Mouse (Mus musculus): ENCODE results near the gene Fkbp15.
"Not testable (repeated sequence)": the region's sequence is repeated elsewhere in the genome, so short reads cannot be mapped to it uniquely, and the experiment has no call there.

Gene Fkbp15

GRCm38 (mm10) chr4:62277222-62277621, 83.1 kb downstream of the Fkbp15 start:
- DNase-seq: no peak

DNA sequence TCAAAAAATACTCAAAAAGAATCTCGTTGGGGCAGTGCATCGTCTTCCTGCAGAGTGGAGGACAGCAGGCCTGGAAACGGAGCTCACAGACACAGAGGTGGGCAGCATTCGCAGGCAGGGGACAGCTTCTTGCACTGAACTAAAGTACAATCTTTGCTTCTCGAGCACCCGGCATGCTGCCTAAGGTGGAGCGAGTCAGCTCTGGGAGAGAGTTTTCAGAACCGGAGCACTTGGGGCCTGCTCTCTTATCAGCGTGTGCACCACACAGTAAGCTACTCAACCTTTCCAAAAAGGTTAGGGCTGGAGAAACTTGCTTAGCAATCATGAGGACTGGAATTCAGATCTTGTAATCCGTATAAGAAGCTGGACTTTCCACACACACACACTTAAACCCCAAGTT, 83.7 kb downstream of the Fkbp15 start:
- DNase-seq: no peak

DNA sequence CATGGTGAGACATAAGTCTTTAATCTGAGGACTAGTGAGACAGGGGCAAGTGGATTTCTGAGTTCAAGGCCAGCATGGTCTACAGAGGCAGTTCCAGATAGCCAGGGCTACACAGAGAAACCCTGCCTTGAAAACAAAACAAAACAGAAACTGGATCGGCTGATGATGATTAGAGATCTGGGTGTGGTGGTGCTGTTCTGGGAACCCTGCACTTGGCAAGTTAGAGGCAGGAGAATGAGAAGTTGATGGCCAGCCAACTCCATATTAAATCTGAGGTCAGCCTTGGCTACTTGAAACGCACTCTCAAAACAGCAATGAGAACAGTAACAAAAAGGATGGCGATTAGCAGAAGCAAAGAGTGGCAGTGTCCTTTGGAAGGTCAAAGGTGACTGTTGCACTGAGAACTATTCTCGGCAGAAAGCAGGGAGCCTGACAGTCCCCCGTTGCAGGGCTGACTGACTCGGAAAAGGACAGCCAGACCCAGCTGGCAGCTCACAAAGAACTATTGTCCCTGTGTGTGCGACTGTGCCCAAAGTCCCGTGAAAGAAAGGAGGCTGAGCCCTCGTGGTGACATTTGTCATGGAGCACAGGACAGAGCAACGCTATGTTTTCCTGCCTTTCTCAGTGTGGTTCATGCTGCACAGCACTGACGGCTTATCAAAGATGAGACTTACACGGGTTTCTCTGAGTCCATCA, 85.4 kb downstream of the Fkbp15 start:
- DNase-seq: no peak

DNA sequence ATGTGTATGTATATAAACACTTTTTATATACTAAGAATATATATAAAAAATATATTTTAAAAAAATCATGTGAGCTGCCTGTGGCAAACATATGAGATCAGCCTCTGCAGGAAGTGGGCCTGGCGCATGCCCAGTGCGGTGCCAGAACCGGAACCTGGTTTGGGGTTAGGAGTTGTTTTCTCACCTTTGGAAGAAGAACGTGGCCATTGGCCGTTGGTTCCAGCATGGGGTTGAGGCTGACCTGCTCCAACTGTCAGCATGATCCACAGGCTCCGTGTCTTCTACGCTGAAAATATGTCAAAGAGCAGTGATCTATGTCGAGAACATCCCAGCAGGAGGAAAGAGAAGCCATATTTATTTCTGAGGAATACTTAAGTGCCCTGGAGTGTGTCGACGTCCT, 86.4 kb downstream of the Fkbp15 start:
- DNase-seq: no peak

DNA sequence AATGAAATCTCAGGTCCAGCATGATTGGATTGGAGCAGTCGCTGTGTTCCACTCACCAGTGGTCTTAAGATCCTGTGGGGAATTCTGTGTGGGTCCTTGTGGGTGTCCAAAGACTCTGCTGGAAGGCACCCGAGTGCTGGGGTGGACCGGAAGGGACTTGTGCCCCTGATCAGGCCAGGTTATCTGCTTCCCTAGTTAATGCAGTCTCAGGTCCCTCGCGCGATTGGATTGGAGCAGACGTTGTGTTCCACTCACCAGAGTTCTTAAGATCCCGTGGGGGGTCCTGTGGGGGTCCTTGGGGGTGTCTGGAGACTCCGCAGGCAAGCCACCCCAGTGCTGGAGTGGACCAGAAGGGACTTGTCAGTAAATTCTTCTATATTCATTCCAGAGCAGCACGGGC, 87.7 kb downstream of the Fkbp15 start:
- no peak for DNase-seq

- DNase-seq: no peak
Observed at GRCm38 (mm10) chr4:62267101-62267500, 93.2 kb downstream of the Fkbp15 start.

DNA sequence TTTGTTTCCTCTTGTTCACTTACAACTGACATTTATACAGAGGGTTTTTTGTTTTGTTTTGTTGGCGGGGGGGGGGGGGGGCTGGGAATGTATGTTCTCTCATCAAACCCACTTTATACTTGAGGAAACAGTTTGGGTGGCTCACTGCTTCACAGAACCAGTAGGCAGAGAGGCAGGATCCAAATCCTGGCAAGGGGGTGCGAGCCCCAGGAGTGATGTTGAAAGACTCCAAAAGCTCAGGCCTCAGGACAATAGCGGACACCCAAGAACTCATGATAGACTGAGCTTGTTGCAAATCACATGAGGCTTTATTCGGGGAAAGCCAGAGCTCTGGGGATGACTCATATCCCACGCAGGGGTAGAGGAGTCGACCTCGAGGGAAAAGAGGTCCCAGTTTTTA, 94.3 kb downstream of the Fkbp15 start:
- DNase-seq: not testable (repeated sequence)

- no peak for DNase-seq
Observed at GRCm38 (mm10) chr4:62265154-62265836, 95.1 kb downstream of the Fkbp15 start.

- no peak for DNase-seq
Observed at GRCm38 (mm10) chr4:62263133-62263844, 97.1 kb downstream of the Fkbp15 start.

DNA sequence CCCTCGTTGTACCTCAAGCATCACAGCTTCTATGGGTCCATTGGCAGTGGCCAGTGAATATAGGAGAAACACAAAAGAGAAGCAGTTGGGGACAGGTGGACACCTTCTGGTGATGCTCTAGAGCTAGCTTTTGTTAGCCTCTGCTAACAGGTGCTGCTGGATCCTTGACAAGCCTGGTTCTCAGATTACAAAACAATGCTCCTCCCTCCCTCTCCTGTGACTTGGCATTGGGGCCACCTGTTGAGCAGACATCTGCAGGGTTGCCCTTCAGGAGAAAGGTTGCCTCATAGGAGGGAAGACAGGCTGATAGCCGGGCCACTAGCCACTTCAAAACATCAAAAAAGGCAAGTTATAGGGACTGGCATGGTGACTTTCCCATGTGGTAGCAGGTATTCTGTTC, 98.1 kb downstream of the Fkbp15 start, which contains the start of gene Slc31a2:
TSS of gene Slc31a2 (plus strand) at position 287 of the 400 bp plus-strand sequence.
- no peak for DNase-seq

- DNase-seq: no peak
Observed at GRCm38 (mm10) chr4:62256931-62257330, 103.4 kb downstream of the Fkbp15 start.

DNA sequence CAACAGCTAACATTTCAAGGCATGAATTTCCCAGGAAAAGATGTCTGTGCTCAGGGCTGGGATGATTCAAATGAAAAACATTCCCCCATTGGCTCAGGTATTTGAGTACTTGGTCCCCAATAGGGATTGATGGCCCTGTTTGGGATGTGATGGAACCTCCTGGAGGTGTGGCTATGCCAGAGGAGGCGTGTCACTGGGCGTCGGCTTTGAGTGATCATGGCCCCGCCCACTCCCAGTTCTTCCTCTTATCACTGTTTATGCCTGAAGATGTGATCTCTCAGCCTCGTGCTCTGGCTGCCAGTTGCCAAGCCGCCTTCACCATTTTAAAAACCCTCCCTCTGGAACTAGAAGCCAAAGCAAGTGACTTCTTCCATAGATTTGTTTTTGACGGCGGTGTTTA, 105.8 kb downstream of the Fkbp15 start:
- DNase-seq: no peak

DNA sequence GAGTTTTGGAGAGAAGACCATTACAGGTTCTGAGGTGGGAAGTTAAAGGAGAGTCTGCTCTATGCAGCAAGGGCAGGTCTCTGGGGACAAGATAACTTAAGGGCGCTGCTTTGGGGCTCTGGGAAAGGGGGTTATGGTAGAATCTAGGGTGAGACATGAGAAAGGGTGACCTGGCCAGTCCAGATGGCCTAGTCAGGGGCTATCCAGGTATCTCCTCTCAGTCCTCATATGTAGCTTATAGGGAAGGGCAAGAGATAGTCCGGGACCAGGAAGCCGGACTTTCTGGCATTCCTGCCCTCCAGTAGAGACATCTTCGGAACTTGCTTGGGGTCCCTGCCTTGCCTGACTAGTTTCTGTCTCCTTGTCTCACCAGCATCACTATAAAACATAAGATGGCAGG, 108.6 kb downstream of the Fkbp15 start:
- DNase-seq: no peak

DNA sequence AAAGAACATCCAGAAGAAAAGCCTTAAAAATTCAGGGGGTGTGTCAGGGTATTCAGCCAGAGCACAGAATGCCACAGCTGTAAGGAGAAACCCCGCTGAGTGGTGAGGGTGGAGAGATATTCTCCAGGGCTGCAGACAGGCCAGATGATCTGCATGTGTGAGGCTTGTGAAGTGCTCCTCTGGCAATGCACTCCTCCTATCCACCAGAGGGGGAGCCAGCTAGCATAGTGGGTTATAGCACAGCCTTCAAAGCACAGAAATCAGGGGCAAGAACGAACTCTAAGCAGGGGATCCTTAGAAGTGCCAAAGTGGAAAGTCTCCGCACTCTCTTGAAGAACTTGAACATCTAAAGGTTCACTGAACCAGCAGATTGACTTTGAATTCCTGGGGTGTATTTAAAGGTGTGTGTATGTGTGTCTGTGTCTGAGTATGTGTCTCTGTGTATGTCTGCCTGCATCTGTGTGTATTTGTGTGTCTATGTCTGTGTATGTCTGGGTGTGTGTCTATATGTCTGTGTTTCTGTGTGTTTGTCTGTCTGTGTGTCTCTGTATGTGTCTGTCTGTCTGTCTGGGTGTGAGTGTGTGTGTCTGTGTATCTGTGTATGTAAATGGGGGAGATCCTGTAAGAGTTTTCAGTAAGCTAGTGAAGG, 109.3 kb downstream of the Fkbp15 start:
- DNase-seq: no peak
